Mouse (Mus musculus): ENCODE measurements at regions not wholly inside any gene's neighbourhood (a gene's known extent, or its start where the extent isn't known, plus 50 kb on each side); places are given as distances from the start of the nearest gene placed in this dataset.

DNA sequence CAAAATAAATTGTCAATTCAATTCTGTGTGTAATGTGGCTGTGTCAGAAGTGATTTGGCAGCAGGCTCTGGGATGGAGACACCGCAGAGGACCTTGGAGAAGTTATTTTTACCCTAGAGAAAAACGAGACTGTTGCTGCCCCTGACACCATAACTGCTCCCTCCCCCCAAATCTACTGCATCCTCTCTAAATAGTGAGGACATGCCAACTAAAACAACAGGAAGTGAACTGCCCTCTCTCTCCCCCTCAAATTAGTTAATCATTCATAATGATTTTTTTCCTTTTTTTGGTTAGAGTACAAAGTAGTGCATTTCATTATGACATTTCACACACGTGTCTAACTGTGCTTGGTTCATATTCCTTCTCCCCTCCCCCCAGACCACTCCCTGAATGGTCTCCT is 55.6 kb upstream of the Pias1 start:
- no peak for DNase-seq

- DNase-seq: no peak
Measured at GRCm38 (mm10) chr9:63038031-63038430, 50.3 kb upstream of the Pias1 start.
